Mouse (Mus musculus) kidney, postnatal 0 days (tissue): ENCODE data around the gene Coq2. TPM values are rescaled to one million over a fixed set of nuclear protein-coding genes. Genes with fewer than 3 reads are reported as not detected.
A peak's percentile ranks its signal among the peaks of the same experiment; 100 is the strongest.

ENCODE experiments used
- ATAC-seq: fragments of 200-750 bp; cut with Nextera tagmentation; replicated peaks from 2 replicates; pipeline ENCODE4 v1.8.0; 2017; ENCODE audit warnings: low read depth, moderate number of reproducible peaks, moderate TSS enrichment, moderate library complexity; ENCODE audit not compliant: low FRiP score
- DNase-seq: peaks from one replicate; pipeline ENCODE4 v3.0.0-alpha.2; 2016; ENCODE audit warnings: low spot score
- H3K27ac ChIP-seq: fragments of 300-500 bp; sonication (generic); 2 replicates; pipeline ENCODE4 v1.5.1; 2014; ENCODE audit warnings: mild to moderate bottlenecking
- H3K27me3 ChIP-seq: fragments of 300-500 bp; sonication (generic); 2 replicates; pipeline ENCODE4 v1.6.1; 2014; ENCODE audit warnings: low read length, mixed read lengths; ENCODE audit not compliant: insufficient read depth
- H3K36me3 ChIP-seq: fragments of 300-500 bp; sonication (generic); 2 replicates; pipeline ENCODE4 v1.6.1; 2014; ENCODE audit warnings: low read length, mixed read lengths; ENCODE audit not compliant: insufficient read depth
- H3K4me1 ChIP-seq: fragments of 300-500 bp; sonication (generic); replicated peaks from 2 replicates; pipeline ENCODE4 v1.6.1; 2014; ENCODE audit warnings: antibody characterized with exemption, low read length, mixed read lengths; ENCODE audit not compliant: insufficient read depth
- H3K4me2 ChIP-seq: fragments of 300-500 bp; sonication (generic); 2 replicates; pipeline ENCODE4 v1.6.1; 2014; ENCODE audit warnings: mild to moderate bottlenecking, low read length, moderate library complexity, mixed read lengths
- H3K4me3 ChIP-seq: fragments of 300-500 bp; sonication (generic); replicated peaks from 2 replicates; pipeline ENCODE4 v1.5.1; 2014; ENCODE audit warnings: low read depth, low read length
- H3K9ac ChIP-seq: fragments of 300-500 bp; sonication (generic); 2 replicates; pipeline ENCODE4 v1.6.1; 2014; ENCODE audit warnings: low read depth, low read length
- H3K9me3 ChIP-seq: fragments of 300-500 bp; sonication (generic); replicated peaks from 2 replicates; pipeline ENCODE4 v1.6.1; 2016; ENCODE audit warnings: low read length, inconsistent platforms, mixed read lengths
- CTCF ChIP-seq: IDR thresholded peaks from 2 replicates; pipeline ENCODE4 v1.5.1; 2016; ENCODE audit warnings: antibody characterized with exemption, low read depth, mild to moderate bottlenecking, moderate library complexity
- WGBS: fragments of 180-500 bp; shearing (Covaris S2); extraction: QIAGEN DNeasy Blood & Tissue Kit; methylation state at CpG from one replicate; pipeline ENCODE4 v1.1.7; 2014; 5-methylcytosine and 5-hydroxymethylcytosine counted together
- polyA plus RNA-seq: library from polyadenylated mRNA; unstranded; fragments of >200 nt; fragmentation: Nextera tagmentation; extraction: Ambion mirVana; gene quantifications from 2 replicates; pipeline ENCODE4 v1.2.1, GENCODE M21; 2015

Coq2 gene
- polyA plus RNA-seq, 1 experiment from 2014 or later = 64.6 TPM

DNA sequence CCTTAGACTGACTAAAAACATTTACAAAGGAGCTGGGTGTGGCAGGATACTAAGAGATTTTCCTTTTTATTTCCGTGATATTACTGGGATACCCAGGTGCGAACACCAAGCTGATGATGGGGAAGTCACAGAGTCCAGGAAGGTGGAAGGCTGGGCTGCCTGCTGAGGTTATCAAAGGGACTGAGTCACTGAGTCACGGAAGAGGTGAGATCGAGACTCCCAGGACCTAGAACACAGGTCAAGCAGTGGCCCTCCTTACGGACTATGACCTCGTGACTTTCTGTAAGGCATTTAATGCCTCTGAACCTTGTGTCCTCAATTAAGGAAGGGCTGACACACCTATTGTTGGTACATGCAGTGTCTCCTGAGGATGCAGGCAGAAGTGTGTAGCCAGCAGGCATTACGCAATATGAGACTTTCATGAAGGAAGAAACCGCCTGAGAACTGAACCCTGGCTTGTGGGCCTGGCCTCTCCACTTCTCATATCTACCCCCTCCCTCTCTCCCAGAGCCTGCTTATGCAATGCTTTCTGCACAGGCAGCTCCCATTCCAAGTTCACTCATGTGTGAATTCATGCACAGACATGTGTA is 42.3 kb downstream of the Coq2 start:
- Histone ChIP-seq H3K9ac (no peak overlapping the region), H3K27me3 (no peaks in the 10 kb centered on the region), H3K36me3 (no peaks in the 10 kb centered on the region), H3K4me2 (no peak overlapping the region), H3K27ac (no peak overlapping the region), H3K4me3 (no peak overlapping the region), H3K4me1 (no peaks in the 10 kb centered on the region), H3K9me3 (no peaks in the 10 kb centered on the region)
- 79% methylated on average over 8 of the region's 8 CpGs for WGBS
- TF ChIP-seq CTCF = no peak
- ATAC-seq (peak; percentile 85), DNase-seq (peak; percentile 45)

- H3K9me3 ChIP-seq = no peaks in the 10 kb centered on the region
- no peak for TF ChIP-seq CTCF
- H3K4me2 ChIP-seq = no peak overlapping the region
- no peak for DNase-seq
- no peaks in the 10 kb centered on the region for H3K27me3 ChIP-seq
- no peak for ATAC-seq
- H3K9ac ChIP-seq = no peak overlapping the region
- WGBS = 91% methylated on average over 4 of the region's 4 CpGs
- H3K27ac ChIP-seq = no peak overlapping the region
- no peak overlapping the region for H3K4me3 ChIP-seq
- no peaks in the 10 kb centered on the region for H3K4me1 ChIP-seq
- no peaks in the 10 kb centered on the region for H3K36me3 ChIP-seq
Observed at GRCm38 (mm10) chr5:100628807-100629206, 46.1 kb downstream of the Coq2 start.

GRCm38 (mm10) chr5:100626526-100626925 is 48.4 kb downstream of the Coq2 start:
- Histone ChIP-seq H3K9me3 (no peaks in the 10 kb centered on the region), H3K4me3 (no peak overlapping the region), H3K9ac (no peak overlapping the region), H3K36me3 (no peaks in the 10 kb centered on the region), H3K27ac (no peak overlapping the region), H3K27me3 (no peaks in the 10 kb centered on the region), H3K4me1 (peaks cover 8% of the 10 kb centered on the region; the same call in 1 of the 2 replicates), H3K4me2 (no peak overlapping the region)
- DNase-seq = no peak
- no peak for ATAC-seq
- no peak for TF ChIP-seq CTCF
- 47% methylated on average over 6 of the region's 6 CpGs for WGBS

- Histone ChIP-seq H3K27ac (no peak overlapping the region), H3K4me3 (no peak overlapping the region), H3K4me1 (peaks cover 10% of the 10 kb centered on the region; the same call in 1 of the 2 replicates), H3K4me2 (no peak overlapping the region), H3K9me3 (no peaks in the 10 kb centered on the region), H3K36me3 (no peaks in the 10 kb centered on the region), H3K27me3 (no peaks in the 10 kb centered on the region), H3K9ac (no peak overlapping the region)
- 71% methylated on average over 9 of the region's 9 CpGs for WGBS
- no peak for TF ChIP-seq CTCF
- no peak for DNase-seq
- no peak for ATAC-seq
Observed at GRCm38 (mm10) chr5:100624743-100625360, 50.1 kb downstream of the Coq2 start.

GRCm38 (mm10) chr5:100622509-100623163 is 52.3 kb downstream of the Coq2 start:
- no peak for TF ChIP-seq CTCF
- WGBS = 76% methylated on average over 12 of the region's 12 CpGs
- Histone ChIP-seq H3K27ac (0 out of 2 replicates have a peak overlapping the region, but pooled peaks have one; percentile 19), H3K27me3 (no peaks in the 10 kb centered on the region), H3K9me3 (no peaks in the 10 kb centered on the region), H3K9ac (no peak overlapping the region), H3K4me1 (peaks cover 10% of the 10 kb centered on the region; the same call in 1 of the 2 replicates), H3K36me3 (no peaks in the 10 kb centered on the region), H3K4me3 (no peak overlapping the region), H3K4me2 (no peak overlapping the region)
- DNase-seq (peak; percentile 69), ATAC-seq (peak; percentile 52; the same call in 1 of the 2 replicates)

DNA sequence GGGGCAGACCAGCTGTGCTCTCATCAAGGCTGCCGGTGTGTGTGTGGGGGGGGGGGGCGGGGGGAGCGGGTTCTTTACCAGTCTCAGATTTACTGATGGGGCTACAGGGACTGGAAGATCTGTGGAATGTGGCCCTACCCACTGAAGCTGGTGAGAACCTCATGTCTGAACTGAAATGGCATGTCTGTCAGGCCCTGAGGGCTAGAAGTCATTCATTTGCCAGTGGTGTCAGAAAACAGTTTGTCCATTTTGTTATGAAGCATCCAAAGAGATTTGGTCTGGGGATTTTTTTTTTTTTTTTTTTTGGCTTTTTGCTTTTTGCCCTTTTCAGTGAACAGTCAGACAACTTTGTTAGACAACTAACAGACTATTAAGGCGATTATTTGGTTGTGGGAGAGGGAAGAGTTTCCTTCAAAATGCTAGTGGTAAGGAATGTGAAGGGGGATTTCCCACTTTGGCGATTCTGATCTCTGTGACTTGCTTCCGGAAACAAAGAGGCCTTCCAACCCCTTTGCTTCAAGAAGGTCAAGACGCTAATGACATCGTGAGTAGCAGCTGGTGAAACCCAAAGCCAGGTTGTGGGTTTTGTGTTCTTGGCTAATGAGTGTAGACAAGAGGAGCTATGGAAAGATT is 52.9 kb downstream of the Coq2 start:
- Histone ChIP-seq H3K4me2 (no peak overlapping the region), H3K27ac (0 out of 2 replicates have a peak overlapping the region, but pooled peaks have one; percentile 19), H3K36me3 (no peaks in the 10 kb centered on the region), H3K9me3 (no peaks in the 10 kb centered on the region), H3K9ac (no peak overlapping the region), H3K4me1 (peaks cover 10% of the 10 kb centered on the region; the same call in 1 of the 2 replicates), H3K4me3 (no peak overlapping the region), H3K27me3 (no peaks in the 10 kb centered on the region)
- TF ChIP-seq CTCF = no peak
- DNase-seq (peak; percentile 64), ATAC-seq (no peak)
- WGBS = 24% methylated on average over 6 of the region's 8 CpGs
